Mouse (Mus musculus): ENCODE data around the gene 1700001C19Rik. TPM values are rescaled to one million over a fixed set of nuclear protein-coding genes. Genes with fewer than 3 reads are reported as not detected.
"Not testable (repeated sequence)": the region's sequence is repeated elsewhere in the genome, so short reads cannot be mapped to it uniquely, and the experiment has no call there.

Gene 1700001C19Rik
- polyA plus RNA-seq, 1 experiment from 2014 or later, result 0.40 TPM

GRCm38 (mm10) chr17:47438611-47439010, 1.4 kb upstream of the 1700001C19Rik start:
- no peak overlapping the region for H3K27ac ChIP-seq (ENCODE audit: low read depth, low read length)
- peaks cover 31% of the 10 kb centered on the region for H3K27me3 ChIP-seq (ENCODE audit: control insufficient read depth, insufficient read depth, low read length)
- H3K9ac ChIP-seq (ENCODE audit: low read length), result no peak overlapping the region
- H3K4me2 ChIP-seq (ENCODE audit: low read depth, low read length, severe bottlenecking), result no peak overlapping the region
- H3K36me3 ChIP-seq (ENCODE audit: control insufficient read depth, insufficient read depth, low read length), result no peaks in the 10 kb centered on the region
- WGBS, result 72% methylated on average over 6 of the region's 6 CpGs
- no peaks in the 10 kb centered on the region for H3K9me3 ChIP-seq (ENCODE audit: control insufficient read depth, low read length)
- H3K4me1 ChIP-seq (replicated peaks; ENCODE audit: control insufficient read depth, insufficient read depth, low read length), result peaks cover 19% of the 10 kb centered on the region
- no peak overlapping the region for H3K4me3 ChIP-seq (ENCODE audit: low read depth, low read length)
- DNase-seq (ENCODE audit: low spot score) (no peak), ATAC-seq (replicated peaks; ENCODE audit: low FRiP score) (no peak)

GRCm38 (mm10) chr17:47436156-47436906, 845 bp downstream of the 1700001C19Rik start, which contains the start of gene AI661453:
Gene AI661453, plus strand, starts transcription at chr17:47436615.
- peak within 1 kb of the TSS; percentile 55 for H3K4me2 ChIP-seq (ENCODE audit: low read depth, low read length, severe bottlenecking)
- under 1% methylated on average over 41 of the region's 45 CpGs for WGBS
- H3K36me3 ChIP-seq (ENCODE audit: control insufficient read depth, insufficient read depth, low read length), result no peaks in the 10 kb centered on the region
- peak within 1 kb of the TSS; percentile 27 for H3K4me3 ChIP-seq (ENCODE audit: low read depth, low read length)
- H3K27me3 ChIP-seq (ENCODE audit: control insufficient read depth, insufficient read depth, low read length), result peaks cover 31% of the 10 kb centered on the region
- ATAC-seq (replicated peaks; ENCODE audit: low FRiP score) (no peak), DNase-seq (ENCODE audit: low spot score) (peak; percentile 63)
- H3K9me3 ChIP-seq (ENCODE audit: control insufficient read depth, low read length), result no peaks in the 10 kb centered on the region
- H3K9ac ChIP-seq (ENCODE audit: low read length), result no peak within 1 kb of the TSS; the same call in 1 of the 2 replicates
- H3K27ac ChIP-seq (ENCODE audit: low read depth, low read length), result 0 out of 2 replicates have a peak within 1 kb of the TSS, but pooled peaks have one; percentile 25
- H3K4me1 ChIP-seq (replicated peaks; ENCODE audit: control insufficient read depth, insufficient read depth, low read length), result peaks cover 15% of the 10 kb centered on the region

- DNase-seq (ENCODE audit: low spot score) (no peak), ATAC-seq (replicated peaks; ENCODE audit: low FRiP score) (no peak)
- Histone ChIP-seq H3K9ac (ENCODE audit: low read length) (no peak overlapping the region), H3K4me1 (replicated peaks; ENCODE audit: control insufficient read depth, insufficient read depth, low read length) (no peaks in the 10 kb centered on the region; the same call in 1 of the 2 replicates), H3K4me2 (ENCODE audit: low read depth, low read length, severe bottlenecking) (no peak overlapping the region), H3K27me3 (ENCODE audit: control insufficient read depth, insufficient read depth, low read length) (no peaks in the 10 kb centered on the region; the same call in 1 of the 2 replicates), H3K4me3 (ENCODE audit: low read depth, low read length) (no peak overlapping the region), H3K36me3 (ENCODE audit: control insufficient read depth, insufficient read depth, low read length) (no peaks in the 10 kb centered on the region), H3K27ac (ENCODE audit: low read depth, low read length) (no peak overlapping the region), H3K9me3 (ENCODE audit: control insufficient read depth, low read length) (no peaks in the 10 kb centered on the region)
- WGBS, result 79% methylated on average over 5 of the region's 5 CpGs
Measured at GRCm38 (mm10) chr17:47430815-47431214, 6.4 kb downstream of the 1700001C19Rik start.

GRCm38 (mm10) chr17:47428831-47429304, 8.3 kb downstream of the 1700001C19Rik start:
- H3K4me2 ChIP-seq (ENCODE audit: low read depth, low read length, severe bottlenecking), result no peak overlapping the region

GRCm38 (mm10) chr17:47427316-47427715, 9.9 kb downstream of the 1700001C19Rik start:
- 71% methylated on average over 6 of the region's 6 CpGs for WGBS

More at GRCm38 (mm10) chr17:47428831-47429304, 8.3 kb downstream of the 1700001C19Rik start:
- H3K27ac ChIP-seq (ENCODE audit: low read depth, low read length), result no peak overlapping the region
- no peaks in the 10 kb centered on the region for H3K9me3 ChIP-seq (ENCODE audit: control insufficient read depth, low read length)
- peak; percentile 64 for ATAC-seq (replicated peaks; ENCODE audit: low FRiP score)
- no peak overlapping the region for H3K4me3 ChIP-seq (ENCODE audit: low read depth, low read length)
- no peaks in the 10 kb centered on the region for H3K36me3 ChIP-seq (ENCODE audit: control insufficient read depth, insufficient read depth, low read length)
- H3K9ac ChIP-seq (ENCODE audit: low read length), result no peak overlapping the region
- no peaks in the 10 kb centered on the region; the same call in 1 of the 2 replicates for H3K4me1 ChIP-seq (replicated peaks; ENCODE audit: control insufficient read depth, insufficient read depth, low read length)
- no peaks in the 10 kb centered on the region; the same call in 1 of the 2 replicates for H3K27me3 ChIP-seq (ENCODE audit: control insufficient read depth, insufficient read depth, low read length)
- DNase-seq (ENCODE audit: low spot score), result peak; percentile 73
- 6% methylated on average over 8 of the region's 8 CpGs for WGBS

GRCm38 (mm10) chr17:47424186-47424585, 13.0 kb downstream of the 1700001C19Rik start:
- no peak for ATAC-seq (replicated peaks; ENCODE audit: low FRiP score)
- Histone ChIP-seq H3K9ac (ENCODE audit: low read length) (no peak overlapping the region), H3K4me1 (replicated peaks; ENCODE audit: control insufficient read depth, insufficient read depth, low read length) (no peaks in the 10 kb centered on the region; the same call in 1 of the 2 replicates), H3K4me2 (ENCODE audit: low read depth, low read length, severe bottlenecking) (no peak overlapping the region), H3K9me3 (ENCODE audit: control insufficient read depth, low read length) (no peaks in the 10 kb centered on the region), H3K4me3 (ENCODE audit: low read depth, low read length) (no peak overlapping the region), H3K27me3 (ENCODE audit: control insufficient read depth, insufficient read depth, low read length) (no peaks in the 10 kb centered on the region), H3K27ac (ENCODE audit: low read depth, low read length) (no peak overlapping the region), H3K36me3 (ENCODE audit: control insufficient read depth, insufficient read depth, low read length) (no peaks in the 10 kb centered on the region)
- WGBS, result 87% methylated on average over 6 of the region's 6 CpGs
- DNase-seq (ENCODE audit: low spot score), result no peak

More at GRCm38 (mm10) chr17:47427316-47427715, 9.9 kb downstream of the 1700001C19Rik start:
- H3K9ac ChIP-seq (ENCODE audit: low read length), result no peak overlapping the region
- H3K4me1 ChIP-seq (replicated peaks; ENCODE audit: control insufficient read depth, insufficient read depth, low read length), result no peaks in the 10 kb centered on the region; the same call in 1 of the 2 replicates
- H3K4me3 ChIP-seq (ENCODE audit: low read depth, low read length), result no peak overlapping the region
- H3K36me3 ChIP-seq (ENCODE audit: control insufficient read depth, insufficient read depth, low read length), result no peaks in the 10 kb centered on the region
- H3K27ac ChIP-seq (ENCODE audit: low read depth, low read length), result no peak overlapping the region
- DNase-seq (ENCODE audit: low spot score) (no peak), ATAC-seq (replicated peaks; ENCODE audit: low FRiP score) (no peak)
- no peaks in the 10 kb centered on the region for H3K9me3 ChIP-seq (ENCODE audit: control insufficient read depth, low read length)
- H3K27me3 ChIP-seq (ENCODE audit: control insufficient read depth, insufficient read depth, low read length), result no peaks in the 10 kb centered on the region; the same call in 1 of the 2 replicates
- no peak overlapping the region for H3K4me2 ChIP-seq (ENCODE audit: low read depth, low read length, severe bottlenecking)

GRCm38 (mm10) chr17:47422616-47423015, 14.6 kb downstream of the 1700001C19Rik start:
- not testable (repeated sequence) for H3K27me3 ChIP-seq (ENCODE audit: control insufficient read depth, insufficient read depth, low read length); H3K27ac ChIP-seq (ENCODE audit: low read depth, low read length); H3K9me3 ChIP-seq (ENCODE audit: control insufficient read depth, low read length); H3K4me1 ChIP-seq (replicated peaks; ENCODE audit: control insufficient read depth, insufficient read depth, low read length); DNase-seq (ENCODE audit: low spot score); H3K36me3 ChIP-seq (ENCODE audit: control insufficient read depth, insufficient read depth, low read length); H3K9ac ChIP-seq (ENCODE audit: low read length); H3K4me2 ChIP-seq (ENCODE audit: low read depth, low read length, severe bottlenecking); ATAC-seq (replicated peaks; ENCODE audit: low FRiP score); H3K4me3 ChIP-seq (ENCODE audit: low read depth, low read length)
- WGBS, result 96% methylated on average over 1 of the region's 1 CpGs

GRCm38 (mm10) chr17:47421566-47421965, 15.6 kb downstream of the 1700001C19Rik start:
- H3K9ac ChIP-seq (ENCODE audit: low read length), result no peak overlapping the region
- DNase-seq (ENCODE audit: low spot score), result no peak
- no peaks in the 10 kb centered on the region for H3K36me3 ChIP-seq (ENCODE audit: control insufficient read depth, insufficient read depth, low read length)
- no peaks in the 10 kb centered on the region for H3K9me3 ChIP-seq (ENCODE audit: control insufficient read depth, low read length)
- 76% methylated on average over 3 of the region's 3 CpGs for whole genome bisulfite sequencing
- no peak overlapping the region for H3K4me3 ChIP-seq (ENCODE audit: low read depth, low read length)
- no peak overlapping the region for H3K4me2 ChIP-seq (ENCODE audit: low read depth, low read length, severe bottlenecking)
- H3K27ac ChIP-seq (ENCODE audit: low read depth, low read length), result no peak overlapping the region
- ATAC-seq (replicated peaks; ENCODE audit: low FRiP score), result no peak
- H3K27me3 ChIP-seq (ENCODE audit: control insufficient read depth, insufficient read depth, low read length), result no peaks in the 10 kb centered on the region
- H3K4me1 ChIP-seq (replicated peaks; ENCODE audit: control insufficient read depth, insufficient read depth, low read length), result no peaks in the 10 kb centered on the region
